Mouse (Mus musculus): ENCODE data around the gene Lrrc26. TPM values are rescaled to one million over a fixed set of nuclear protein-coding genes. Genes with fewer than 3 reads are reported as not detected.

Gene Lrrc26
- total and polyA plus RNA-seq, 2 experiments from 2014 or later = not detected

GRCm38 (mm10) chr2:25311491-25311891 is 21.8 kb downstream of the Lrrc26 start:
- Histone ChIP-seq H3K27me3 (ENCODE audit: control insufficient read depth, insufficient read depth, low read length) (peaks cover 51% of the 10 kb centered on the region), H3K9ac (replicated peaks; ENCODE audit: low read depth, low read length) (no peak overlapping the region), H3K4me3 (ENCODE audit: low read depth, low read length) (no peak overlapping the region), H3K4me1 (ENCODE audit: control insufficient read depth, insufficient read depth) (no peaks in the 10 kb centered on the region), H3K4me2 (ENCODE audit: low read depth, low read length) (no peak overlapping the region), H3K9me3 (replicated peaks; ENCODE audit: control insufficient read depth, low read length) (no peaks in the 10 kb centered on the region), H3K27ac (ENCODE audit: low read depth) (no peak overlapping the region), H3K36me3 (replicated peaks; ENCODE audit: control insufficient read depth, insufficient read depth, low read length) (no peaks in the 10 kb centered on the region)
- TF ChIP-seq EP300 (IDR thresholded peaks at IDR 0.05; ENCODE audit: low read depth) (no peak), CTCF (IDR thresholded peaks at IDR 0.05; ENCODE audit: low read depth) (no peak)
- no peak for DNase-seq (ENCODE audit: low spot score)
- 8% methylated on average over 11 of the region's 11 CpGs for WGBS
- no peak for ATAC-seq (ENCODE audit: insufficient read depth, low read depth)

DNA sequence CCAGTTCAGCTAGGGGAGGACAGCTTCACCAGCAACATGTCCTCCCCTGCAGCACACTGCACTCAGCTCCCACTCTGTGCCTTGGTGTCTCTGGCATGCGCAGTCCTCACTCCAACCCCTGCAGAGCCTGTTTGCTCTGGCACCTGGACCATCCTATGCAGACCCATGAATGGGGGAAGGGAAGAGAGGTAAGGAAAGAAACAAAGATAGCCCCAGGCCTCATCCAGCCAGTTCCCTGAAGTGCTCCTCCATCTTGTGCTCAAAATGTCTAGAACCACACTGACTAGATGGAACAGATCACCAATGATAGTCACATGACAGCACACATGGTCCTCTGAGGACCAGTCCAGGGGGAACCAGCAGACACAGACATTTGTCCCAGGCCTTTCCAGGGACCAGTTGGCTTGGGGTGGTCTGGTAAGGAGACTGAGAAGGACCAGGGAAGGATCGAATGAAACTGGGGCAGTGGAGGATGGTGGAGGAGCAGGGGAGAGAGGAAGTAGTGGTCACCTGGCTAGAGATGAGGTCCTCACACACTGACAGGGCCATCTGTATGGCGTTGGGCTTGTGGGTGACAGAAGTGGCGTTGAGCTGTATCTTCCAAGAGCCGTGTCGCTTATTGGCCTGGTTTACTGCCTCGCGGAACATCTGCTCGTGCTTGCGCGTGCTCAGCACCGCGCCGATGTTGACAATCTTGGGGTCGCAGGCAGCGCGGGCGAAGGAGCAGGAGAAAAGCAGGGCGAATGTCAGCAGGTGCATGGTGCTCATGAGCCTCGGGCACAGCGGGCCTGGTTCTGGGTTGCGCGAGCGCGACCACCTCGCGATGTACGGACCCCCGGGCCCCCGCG is 28.6 kb downstream of the Lrrc26 start:
- Histone ChIP-seq H3K27me3 (ENCODE audit: control insufficient read depth, insufficient read depth, low read length) (peaks cover 46% of the 10 kb centered on the region), H3K36me3 (replicated peaks; ENCODE audit: control insufficient read depth, insufficient read depth, low read length) (no peaks in the 10 kb centered on the region), H3K27ac (ENCODE audit: low read depth) (no peak overlapping the region), H3K4me2 (ENCODE audit: low read depth, low read length) (peak overlapping the region; percentile 46), H3K9ac (replicated peaks; ENCODE audit: low read depth, low read length) (no peak overlapping the region), H3K9me3 (replicated peaks; ENCODE audit: control insufficient read depth, low read length) (no peaks in the 10 kb centered on the region), H3K4me1 (ENCODE audit: control insufficient read depth, insufficient read depth) (no peaks in the 10 kb centered on the region), H3K4me3 (ENCODE audit: low read depth, low read length) (peak overlapping the region; percentile 25)
- WGBS = 4% methylated on average over 23 of the region's 31 CpGs
- TF ChIP-seq EP300 (IDR thresholded peaks at IDR 0.05; ENCODE audit: low read depth) = no peak
- TF ChIP-seq CTCF (IDR thresholded peaks at IDR 0.05; ENCODE audit: low read depth) = no peak
- ATAC-seq (ENCODE audit: insufficient read depth, low read depth) = no peak
- DNase-seq (ENCODE audit: low spot score) = no peak

- ATAC-seq (ENCODE audit: insufficient read depth, low read depth) = peak; percentile 49
- no peak within 1 kb of the TSS for H3K9ac ChIP-seq (replicated peaks; ENCODE audit: low read depth, low read length)
- peaks cover 41% of the 10 kb centered on the region for H3K27me3 ChIP-seq (ENCODE audit: control insufficient read depth, insufficient read depth, low read length)
- H3K27ac ChIP-seq (ENCODE audit: low read depth) = no peak within 1 kb of the TSS
- 9% methylated on average over 58 of the region's 58 CpGs for WGBS
- no peaks in the 10 kb centered on the region for H3K4me1 ChIP-seq (ENCODE audit: control insufficient read depth, insufficient read depth)
- peak within 1 kb of the TSS; percentile 25 for H3K4me3 ChIP-seq (ENCODE audit: low read depth, low read length)
- peak within 1 kb of the TSS; percentile 46 for H3K4me2 ChIP-seq (ENCODE audit: low read depth, low read length)
- no peak for TF ChIP-seq CTCF (IDR thresholded peaks at IDR 0.05; ENCODE audit: low read depth)
- no peak for TF ChIP-seq EP300 (IDR thresholded peaks at IDR 0.05; ENCODE audit: low read depth)
- DNase-seq (ENCODE audit: low spot score) = peak; percentile 18
- H3K36me3 ChIP-seq (replicated peaks; ENCODE audit: control insufficient read depth, insufficient read depth, low read length) = no peaks in the 10 kb centered on the region
- H3K9me3 ChIP-seq (replicated peaks; ENCODE audit: control insufficient read depth, low read length) = no peaks in the 10 kb centered on the region
Measured at GRCm38 (mm10) chr2:25318971-25319773, 29.5 kb downstream of the Lrrc26 start, which contains the start of gene Grin1. TSS of gene Grin1 (minus strand) at chr2:25319187.

- 33% methylated on average over 2 of the region's 2 CpGs for WGBS
- Histone ChIP-seq H3K4me1 (ENCODE audit: control insufficient read depth, insufficient read depth) (no peaks in the 10 kb centered on the region), H3K27ac (ENCODE audit: low read depth) (no peak overlapping the region), H3K4me2 (ENCODE audit: low read depth, low read length) (no peak overlapping the region), H3K36me3 (replicated peaks; ENCODE audit: control insufficient read depth, insufficient read depth, low read length) (no peaks in the 10 kb centered on the region), H3K4me3 (ENCODE audit: low read depth, low read length) (no peak overlapping the region), H3K9me3 (replicated peaks; ENCODE audit: control insufficient read depth, low read length) (no peaks in the 10 kb centered on the region), H3K27me3 (ENCODE audit: control insufficient read depth, insufficient read depth, low read length) (peaks cover 41% of the 10 kb centered on the region), H3K9ac (replicated peaks; ENCODE audit: low read depth, low read length) (no peak overlapping the region)
- TF ChIP-seq CTCF (IDR thresholded peaks at IDR 0.05; ENCODE audit: low read depth) (no peak), EP300 (IDR thresholded peaks at IDR 0.05; ENCODE audit: low read depth) (no peak)
- ATAC-seq (ENCODE audit: insufficient read depth, low read depth) (no peak), DNase-seq (ENCODE audit: low spot score) (no peak)
Measured at GRCm38 (mm10) chr2:25320084-25320483, 30.4 kb downstream of the Lrrc26 start.

GRCm38 (mm10) chr2:25326036-25326435 is 36.3 kb downstream of the Lrrc26 start:
- no peak for TF ChIP-seq CTCF (IDR thresholded peaks at IDR 0.05; ENCODE audit: low read depth)
- TF ChIP-seq EP300 (IDR thresholded peaks at IDR 0.05; ENCODE audit: low read depth) = no peak
- ATAC-seq (ENCODE audit: insufficient read depth, low read depth) = no peak
- no peak for DNase-seq (ENCODE audit: low spot score)
- Histone ChIP-seq H3K27me3 (ENCODE audit: control insufficient read depth, insufficient read depth, low read length) (0 out of 2 replicates have a peak, but pooled peaks cover 2% of the 10 kb centered on the region), H3K9ac (replicated peaks; ENCODE audit: low read depth, low read length) (no peak overlapping the region), H3K36me3 (replicated peaks; ENCODE audit: control insufficient read depth, insufficient read depth, low read length) (no peaks in the 10 kb centered on the region), H3K4me1 (ENCODE audit: control insufficient read depth, insufficient read depth) (no peaks in the 10 kb centered on the region), H3K4me3 (ENCODE audit: low read depth, low read length) (no peak overlapping the region), H3K4me2 (ENCODE audit: low read depth, low read length) (no peak overlapping the region), H3K9me3 (replicated peaks; ENCODE audit: control insufficient read depth, low read length) (no peaks in the 10 kb centered on the region), H3K27ac (ENCODE audit: low read depth) (no peak overlapping the region)
- 69% methylated on average over 2 of the region's 2 CpGs for WGBS
